Mouse (Mus musculus) naive thymus-derived CD4-positive, alpha-beta T cell, adult 2 months (primary cell): Measurements from ENCODE around the gene Krt15.

Experiments
- DNase-seq: peaks from one replicate; pipeline ENCODE4 v3.0.0-alpha.2; 2011; ENCODE audit warnings: low read depth

Gene Krt15

DNA sequence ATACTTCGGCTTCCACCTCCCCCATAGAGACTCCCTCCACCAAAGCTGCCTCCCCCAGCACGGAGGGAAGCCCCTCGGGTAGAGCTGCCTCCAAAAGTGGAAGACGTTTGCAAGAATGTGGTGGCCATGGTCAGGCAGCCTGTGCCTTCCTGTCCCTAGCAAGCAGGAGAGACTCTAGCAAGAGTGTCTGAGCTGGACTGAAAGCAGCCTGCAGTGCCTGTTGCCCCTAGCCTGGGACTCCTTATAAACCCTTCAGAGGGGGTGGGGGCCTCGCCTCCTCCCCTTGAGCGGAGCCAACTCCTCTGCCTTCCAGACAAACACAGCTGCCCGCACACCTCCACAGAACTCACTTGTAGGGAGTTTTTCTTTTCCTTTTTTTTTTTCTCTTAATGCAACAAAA is at the start of gene Krt15:
Gene Krt15 (minus strand): TSS at position 198 of the 400 bp plus-strand sequence.
- no peak for DNase-seq

DNA sequence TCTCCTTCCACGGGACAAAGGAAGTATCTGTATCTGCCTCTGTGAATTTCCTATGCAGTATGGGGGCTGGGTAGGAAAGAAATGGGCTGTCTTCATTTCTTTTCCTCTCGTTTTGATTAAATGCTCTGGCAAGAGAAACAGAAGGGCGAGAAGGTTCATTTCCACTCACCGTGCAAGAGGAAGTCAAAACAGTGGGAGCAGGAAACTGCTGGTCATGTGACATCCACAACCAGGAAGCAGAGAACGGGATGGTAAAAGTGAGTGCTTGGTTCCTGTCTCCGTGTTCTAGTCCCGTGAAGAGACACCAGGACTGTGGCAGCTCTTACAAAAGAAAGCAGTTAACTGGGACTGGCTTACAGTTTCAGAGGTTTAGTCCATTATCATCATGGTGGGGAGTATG is 46.0 kb upstream of the Krt15 start:
- DNase-seq = no peak

DNA sequence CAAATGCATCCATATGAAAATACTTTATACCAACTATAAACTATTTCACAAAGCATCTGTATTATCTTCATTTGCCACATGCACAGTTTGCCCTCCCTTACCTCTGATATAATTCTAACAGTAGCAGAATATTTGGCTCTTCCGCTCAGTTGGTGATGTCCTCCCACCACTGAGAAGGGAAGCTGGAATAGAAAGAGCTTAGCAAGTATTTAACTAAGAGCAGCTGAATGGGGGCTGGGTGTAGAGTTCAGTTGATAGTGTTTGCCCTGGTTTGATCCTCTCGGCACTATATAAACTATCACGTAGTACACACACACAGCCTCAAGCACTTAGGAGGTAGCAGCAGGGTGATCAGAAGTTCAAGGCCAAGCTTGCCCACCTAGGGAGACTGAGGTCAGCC is 43.5 kb upstream of the Krt15 start:
- DNase-seq = no peak

DNA sequence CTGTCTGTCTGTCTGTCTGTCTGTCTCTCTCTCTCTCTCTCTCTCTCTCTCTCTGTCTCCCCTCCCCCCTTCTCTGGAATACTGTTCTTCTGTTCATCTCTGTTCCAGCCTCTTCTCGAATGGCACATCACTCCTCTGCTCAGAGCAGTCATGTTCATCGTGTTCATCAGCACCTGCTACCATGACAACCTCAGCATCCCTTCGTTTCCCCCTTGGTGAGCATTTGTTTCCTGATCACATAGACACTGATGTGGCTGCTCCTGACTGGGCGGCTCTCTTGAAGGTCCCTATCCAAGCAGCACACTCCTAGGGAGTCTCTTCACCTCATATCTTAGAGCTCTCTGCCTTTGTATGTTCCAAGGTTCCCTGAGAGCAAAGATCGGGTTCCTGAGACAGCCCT is 42.6 kb upstream of the Krt15 start:
- no peak for DNase-seq

DNA sequence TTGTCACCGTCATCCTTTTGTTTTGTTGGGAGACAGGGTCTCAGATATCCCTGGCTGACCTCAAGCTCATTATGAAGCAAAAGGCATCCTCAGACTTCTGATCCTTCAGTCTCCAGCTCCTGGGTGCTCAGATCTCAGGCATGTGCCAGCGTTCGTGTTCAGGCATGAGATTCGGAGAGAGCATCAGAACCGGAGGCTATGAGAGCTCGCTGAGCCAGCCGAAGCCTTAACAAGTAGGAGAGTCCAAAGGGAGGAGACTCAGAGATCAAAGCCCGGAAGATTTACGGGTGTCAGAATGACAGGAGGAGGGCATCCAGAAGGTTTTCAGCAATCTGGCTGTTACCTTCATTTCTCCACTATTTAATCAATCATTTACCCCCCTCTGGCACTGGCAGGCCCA is 41.1 kb upstream of the Krt15 start:
- no peak for DNase-seq

DNA sequence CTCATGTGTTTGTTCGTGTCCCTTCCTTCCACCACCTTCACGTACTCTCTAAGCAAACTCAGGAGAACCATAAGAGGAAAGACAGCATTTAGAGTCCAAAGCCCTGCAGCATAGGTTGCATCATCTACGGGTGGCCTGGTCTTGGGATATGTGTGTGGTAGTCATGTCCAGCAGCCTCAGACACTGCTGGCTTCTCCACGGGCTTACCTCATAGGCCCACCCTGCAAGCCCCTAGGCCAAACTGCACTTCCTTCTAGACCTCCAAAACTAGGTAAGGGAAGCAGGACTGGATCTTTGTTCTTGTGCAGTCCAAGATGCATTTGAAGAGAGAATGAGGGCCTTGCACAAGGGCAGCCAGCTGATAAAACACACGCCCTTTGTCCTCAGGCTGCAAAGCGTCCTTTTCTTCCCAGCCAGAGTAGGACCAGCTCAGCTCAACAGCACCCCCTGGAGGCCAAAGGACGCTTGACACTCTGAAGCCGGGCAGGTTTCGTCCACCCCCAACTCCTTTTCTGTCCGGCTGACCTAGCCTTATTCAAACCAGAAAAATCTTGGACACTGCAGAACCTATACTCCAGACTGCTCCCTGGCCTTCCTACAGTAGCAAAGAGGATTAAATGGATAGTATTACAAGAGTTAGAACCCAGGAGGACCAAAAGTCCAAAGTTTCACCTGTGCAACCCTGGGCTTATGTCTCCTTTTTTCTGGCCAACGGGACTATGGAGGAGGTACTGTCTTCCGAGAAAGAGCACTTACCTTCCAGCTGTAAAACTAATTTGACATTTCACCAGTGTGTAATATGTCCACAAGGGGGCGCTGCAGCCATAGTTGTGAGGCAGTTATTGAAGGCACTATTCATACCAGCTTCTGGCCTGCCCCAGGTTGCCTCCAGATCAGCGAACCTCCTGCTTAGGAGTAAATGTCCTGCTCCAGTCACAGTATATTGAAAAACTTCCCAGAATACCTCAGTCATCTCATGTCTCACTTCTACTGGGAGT is 33.3 kb upstream of the Krt15 start:
- peak; percentile 50 for DNase-seq

DNA sequence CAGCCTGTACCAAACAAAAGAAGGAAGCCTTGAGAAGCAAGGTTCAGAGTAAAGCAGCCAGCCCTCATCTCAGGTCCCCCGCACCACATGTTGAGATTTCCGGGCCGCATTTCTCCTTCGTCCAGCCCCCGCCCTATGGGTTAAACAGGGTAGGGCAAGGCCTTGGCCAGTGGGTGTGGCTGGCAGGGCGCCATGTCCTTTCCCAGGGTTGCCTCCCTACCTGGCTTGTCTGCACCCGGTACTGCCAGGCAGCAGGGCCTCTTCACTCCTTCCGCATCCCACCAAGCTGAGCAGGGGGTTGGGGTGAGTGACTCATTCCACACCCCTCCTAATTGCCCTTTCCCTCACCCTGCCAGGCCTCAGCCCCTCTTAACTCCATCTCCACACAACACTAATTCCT is 32.3 kb upstream of the Krt15 start:
- DNase-seq = no peak

DNA sequence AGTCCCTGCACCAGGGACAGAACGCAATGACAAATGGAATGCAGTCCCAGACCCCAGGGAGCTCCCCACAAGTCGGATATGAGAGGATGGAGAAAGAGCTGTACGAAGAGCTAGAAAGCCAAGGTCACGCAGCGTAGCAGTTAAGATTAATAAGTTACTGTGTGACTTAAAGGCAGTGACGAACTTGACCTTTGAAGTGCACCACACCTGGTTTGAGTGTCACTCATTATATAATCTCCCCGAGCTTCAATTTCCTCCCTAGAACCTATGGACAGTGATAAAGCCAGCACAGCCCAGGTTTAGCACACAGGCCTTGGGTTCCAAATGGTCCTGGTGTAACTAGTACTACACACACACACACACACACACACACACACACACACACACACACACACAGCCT is 28.7 kb upstream of the Krt15 start:
- DNase-seq = no peak

DNA sequence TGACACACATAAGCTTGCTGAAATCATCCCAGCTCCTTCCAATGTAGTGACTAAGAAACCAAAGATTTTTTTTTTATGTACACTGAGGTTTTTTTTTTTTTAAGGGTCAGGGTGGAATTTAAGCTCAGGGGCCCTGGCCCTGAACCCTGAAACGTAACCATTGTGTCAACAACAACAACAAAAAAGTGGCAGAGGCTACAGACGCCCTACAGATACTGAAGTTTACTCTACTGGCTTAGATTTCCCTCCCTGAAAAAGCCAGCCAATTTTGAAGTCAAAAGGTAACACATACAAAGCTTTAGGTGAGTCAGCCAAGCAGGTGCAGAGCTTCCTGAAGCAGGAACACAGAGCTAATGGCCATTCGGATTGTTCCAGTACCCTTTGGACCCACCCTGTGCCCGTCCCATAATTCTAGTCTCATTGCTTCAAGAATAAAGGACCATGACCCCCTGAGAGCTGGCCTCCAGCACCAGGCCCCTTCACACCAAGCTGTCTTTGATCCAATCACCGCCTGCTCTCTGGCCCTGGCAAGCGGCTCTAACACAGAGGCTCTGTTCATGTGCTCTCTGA is 22.3 kb upstream of the Krt15 start:
- DNase-seq = no peak

DNA sequence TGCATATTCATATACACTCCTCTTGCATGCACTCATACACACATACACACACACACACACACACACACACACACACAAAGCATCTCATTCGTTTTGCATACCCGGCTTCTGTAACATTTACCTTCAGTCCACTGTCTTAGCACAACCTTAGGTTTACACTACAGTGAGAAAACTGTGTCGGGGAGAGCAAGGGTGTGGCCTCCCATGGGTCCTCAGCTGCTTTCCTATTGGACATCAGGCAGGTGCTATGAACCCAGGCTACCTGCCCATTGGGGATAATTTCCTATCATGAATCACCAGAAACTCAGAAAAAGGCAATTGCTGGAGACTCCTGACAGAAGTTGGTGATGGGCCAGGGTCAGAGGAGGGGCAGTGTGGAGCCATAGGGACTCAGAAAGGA is 21.6 kb upstream of the Krt15 start:
- no peak for DNase-seq

DNA sequence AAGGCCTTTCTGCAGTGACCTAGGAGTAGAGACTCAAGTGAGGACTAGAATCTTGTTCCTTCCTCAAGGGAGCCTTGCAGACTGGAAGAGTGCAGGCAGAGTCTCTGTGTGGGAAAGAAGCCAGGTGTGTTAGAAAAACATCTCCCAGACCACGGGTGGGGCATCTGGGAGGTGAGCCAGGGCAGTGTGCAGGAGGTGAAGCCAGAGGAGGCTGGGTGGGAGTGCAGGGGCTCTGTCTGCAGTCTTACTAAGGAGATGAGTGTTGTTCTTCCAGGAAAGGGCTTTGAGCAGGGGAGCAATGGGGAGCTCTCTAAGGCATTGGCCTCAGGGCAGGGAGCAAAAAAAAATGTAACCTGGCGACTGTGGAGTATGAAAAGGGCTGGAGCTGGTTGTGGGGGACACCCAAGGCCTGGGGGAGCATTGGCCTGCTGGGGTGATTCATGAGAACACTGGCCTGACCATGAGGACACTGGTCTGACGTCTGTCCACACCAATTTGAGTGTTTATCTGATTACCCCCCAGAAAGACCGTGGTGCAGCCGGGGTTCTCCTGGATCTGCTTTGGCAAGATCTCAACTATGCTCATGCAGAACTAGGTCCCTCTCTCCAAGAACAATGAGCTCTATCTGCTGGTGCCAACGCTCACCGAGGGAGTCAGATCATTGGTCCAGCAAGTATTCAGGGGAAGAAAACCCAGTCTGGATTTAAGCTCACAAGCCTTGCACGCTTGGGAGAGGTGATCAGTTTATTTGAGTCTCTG is 19.9 kb upstream of the Krt15 start:
- DNase-seq = no peak

DNA sequence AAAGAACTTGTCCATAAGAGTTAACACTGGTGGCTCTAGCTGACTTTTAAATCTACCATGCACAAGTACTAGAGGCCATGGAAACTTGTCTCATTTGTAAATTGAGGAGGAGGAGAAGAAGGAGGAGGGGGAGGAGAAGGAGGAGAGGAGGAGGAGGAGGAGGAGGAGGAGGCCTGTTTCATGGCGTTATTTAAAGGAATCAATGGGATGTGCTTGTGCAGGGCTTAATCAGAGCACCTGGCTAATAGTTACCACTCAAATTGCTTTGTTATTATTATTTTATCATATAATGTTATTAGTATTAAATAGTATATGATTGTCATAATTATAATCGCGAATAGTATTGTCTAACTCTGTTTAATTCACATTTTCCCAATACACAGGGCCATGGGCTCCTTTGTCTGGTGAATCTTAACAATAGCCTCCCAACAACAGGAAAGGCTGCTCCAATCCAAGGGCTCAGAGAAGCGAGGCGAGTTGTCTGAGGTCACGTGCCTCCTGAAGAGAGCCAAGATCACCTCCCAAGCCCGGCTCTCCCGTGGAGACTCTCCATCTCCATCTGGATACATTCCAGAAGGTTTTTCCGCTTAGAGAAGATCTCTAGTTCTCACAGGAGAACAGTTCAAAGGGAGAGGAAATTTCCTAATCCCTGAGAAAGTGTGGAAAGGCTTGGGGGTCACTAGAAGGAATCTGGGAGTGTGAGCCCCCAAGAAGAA is 13.0 kb upstream of the Krt15 start, which contains the start of gene Krt19:
Gene Krt19 (minus strand): TSS at position 51 of the 716 bp plus-strand sequence.
- no peak for DNase-seq

DNA sequence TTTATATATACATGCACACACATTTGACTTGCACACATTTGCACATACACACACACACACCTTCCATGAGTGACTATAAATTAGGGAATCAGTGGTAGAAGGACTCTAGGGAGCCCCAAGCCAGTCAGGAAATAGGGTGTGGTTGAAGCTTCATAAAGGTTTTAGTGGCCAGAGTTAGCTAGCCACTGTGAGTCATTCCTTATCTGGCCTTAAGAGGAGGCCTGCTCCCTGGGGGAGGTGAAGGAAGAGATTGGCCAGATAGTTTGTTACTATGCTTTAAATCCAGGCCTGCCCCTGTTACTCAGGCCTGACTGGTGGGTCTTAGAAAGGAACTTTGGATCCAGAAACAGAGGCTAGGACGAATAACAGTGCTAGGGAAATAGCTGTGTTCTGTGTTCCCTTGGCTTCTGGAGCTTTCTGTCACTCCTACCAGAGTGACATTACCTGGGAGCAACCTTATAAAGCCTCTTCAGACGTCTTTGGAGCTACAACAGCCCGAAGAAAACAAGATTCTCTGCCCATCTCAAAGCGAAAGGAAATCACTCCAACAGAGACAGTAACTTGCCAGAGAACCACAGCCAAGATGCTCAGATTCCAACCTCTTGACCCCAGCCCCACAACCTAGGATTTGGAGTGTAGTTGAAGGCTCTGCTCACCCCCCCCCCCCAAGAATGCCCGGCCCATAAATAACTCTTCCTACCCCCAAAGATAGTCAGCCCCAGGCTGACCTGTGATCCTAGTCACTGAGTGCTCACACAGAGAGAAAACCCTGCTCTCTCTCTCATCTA is 12.0 kb upstream of the Krt15 start:
- DNase-seq = no peak

DNA sequence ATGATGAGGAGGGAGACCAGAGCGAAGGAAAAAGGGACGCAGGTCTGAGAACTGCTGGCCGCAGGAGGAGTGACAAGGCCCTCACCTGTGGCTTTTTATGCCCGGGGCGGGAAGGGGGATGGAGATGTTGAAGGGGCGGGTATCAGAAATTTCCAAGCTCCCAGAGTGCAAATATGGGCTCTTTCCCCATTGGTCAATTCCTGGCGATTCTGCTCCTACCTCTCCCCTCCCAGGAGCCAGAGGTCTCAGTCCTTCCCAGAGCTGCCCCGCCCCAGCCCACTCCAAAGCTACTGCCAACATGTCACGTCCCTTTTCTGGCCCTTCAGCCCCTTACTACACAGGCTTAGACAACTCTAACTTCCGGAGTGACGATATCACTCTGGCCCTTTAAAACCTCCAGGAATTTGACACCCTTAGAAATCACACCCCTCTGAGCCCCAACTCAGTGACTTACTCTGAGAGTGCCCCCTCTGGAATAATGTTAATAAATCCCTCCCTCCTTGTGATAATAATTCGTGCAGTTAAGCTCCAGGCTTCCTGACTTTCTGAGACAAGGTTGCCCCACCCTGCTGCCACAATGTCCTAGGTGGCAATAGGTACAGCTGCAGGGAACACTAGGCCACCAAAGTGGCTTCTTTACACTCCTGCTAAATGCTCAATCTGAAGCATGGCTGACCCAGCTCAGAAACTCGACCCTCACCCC is 10.3 kb upstream of the Krt15 start:
- no peak for DNase-seq

DNA sequence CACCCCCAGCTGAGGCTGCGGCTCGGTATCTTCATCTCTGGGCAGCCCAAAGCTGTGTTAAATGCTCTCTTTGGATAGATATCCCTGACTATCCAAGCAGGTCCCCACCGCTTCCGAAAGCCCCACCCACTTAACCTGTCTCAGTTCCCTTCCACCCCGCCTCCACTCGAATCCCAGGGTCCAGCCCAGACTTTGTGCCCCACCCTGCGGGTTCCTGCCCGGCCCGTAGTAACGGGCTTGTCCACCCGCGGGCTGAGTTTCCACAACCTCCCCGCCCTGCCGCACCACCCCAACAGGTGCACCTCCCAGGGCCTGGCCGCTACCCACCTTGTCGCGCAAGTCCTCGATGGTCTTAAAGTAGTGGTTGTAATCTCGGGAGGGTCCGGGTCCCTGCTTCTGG is 9.4 kb upstream of the Krt15 start:
- DNase-seq = no peak

DNA sequence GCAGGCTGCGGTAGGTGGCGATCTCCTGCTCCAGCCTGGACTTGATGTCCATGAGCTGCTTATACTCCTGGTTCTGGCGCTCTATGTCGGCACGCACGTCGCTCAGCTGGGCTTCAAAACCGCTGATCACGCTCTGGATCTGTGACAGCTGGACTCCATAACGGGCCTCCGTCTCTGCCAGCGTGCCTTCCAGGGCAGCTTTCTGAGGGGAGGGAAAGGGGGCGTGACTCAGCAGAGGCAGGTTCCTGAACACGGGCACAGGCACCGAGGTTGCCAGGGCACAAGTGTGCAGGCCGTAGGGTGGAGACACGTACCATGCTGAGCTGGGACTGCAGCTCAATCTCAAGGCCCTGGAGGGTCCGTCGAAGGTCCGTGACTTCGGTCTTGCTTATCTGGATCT is 5.2 kb upstream of the Krt15 start:
- no peak for DNase-seq

DNA sequence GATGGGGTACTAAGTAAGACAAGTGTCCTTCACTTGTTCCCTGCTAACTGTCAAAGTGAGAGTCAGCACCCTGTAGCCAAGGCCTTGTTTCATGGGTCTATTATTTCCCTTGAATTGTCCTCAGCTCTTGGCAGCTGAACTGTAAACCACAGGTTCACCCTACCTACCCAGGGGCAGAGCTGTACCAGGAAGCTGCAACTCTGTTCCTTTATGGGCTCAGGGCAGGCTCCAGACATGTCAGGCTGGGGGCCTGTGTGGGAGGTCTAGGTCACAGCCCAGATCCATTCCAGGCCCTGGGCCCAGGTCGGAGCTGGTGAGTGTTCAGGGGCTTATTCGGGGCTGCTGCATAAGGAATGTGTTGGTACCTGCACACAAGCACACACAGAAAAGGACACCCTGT is 3.7 kb upstream of the Krt15 start:
- no peak for DNase-seq

DNA sequence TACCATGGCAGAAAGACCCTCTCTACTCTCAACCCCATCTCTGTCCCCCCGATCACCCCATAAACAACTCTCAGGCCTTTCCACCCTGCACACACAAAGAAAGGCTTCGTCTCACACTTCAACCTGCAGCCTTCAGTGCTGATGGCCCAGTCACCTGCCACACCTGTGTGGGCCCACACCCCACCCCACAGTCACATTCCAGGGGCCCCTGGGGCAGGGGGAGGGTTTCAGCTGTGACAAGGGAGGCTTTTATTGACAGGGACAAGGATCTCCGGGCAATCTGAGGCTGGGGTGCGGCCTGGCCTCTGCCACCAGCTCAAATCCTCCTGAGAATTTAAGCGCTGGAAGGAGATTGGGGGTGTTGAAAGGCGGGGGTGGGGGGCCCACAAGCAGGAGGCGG is 3.1 kb upstream of the Krt15 start:
- no peak for DNase-seq

DNA sequence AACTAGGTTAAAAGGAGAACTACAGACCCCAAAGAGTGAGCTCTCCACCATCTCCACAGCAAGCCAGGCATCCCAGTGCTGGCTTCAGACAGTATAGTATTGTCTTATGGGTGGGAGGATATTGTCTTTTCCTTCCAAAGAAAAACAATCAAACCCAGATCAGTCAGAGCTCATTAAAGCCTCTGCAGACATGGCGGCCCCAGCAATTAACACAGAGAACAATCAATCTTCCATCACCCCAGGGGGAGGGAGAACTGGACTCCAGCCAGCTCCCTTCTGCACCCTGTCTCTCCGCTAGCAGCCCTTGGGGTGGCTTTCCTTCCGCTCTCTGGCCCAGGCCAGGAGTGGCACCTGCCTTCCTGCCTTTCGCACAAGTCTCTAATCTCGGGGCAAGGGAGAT is 2.0 kb upstream of the Krt15 start:
- DNase-seq = no peak

DNA sequence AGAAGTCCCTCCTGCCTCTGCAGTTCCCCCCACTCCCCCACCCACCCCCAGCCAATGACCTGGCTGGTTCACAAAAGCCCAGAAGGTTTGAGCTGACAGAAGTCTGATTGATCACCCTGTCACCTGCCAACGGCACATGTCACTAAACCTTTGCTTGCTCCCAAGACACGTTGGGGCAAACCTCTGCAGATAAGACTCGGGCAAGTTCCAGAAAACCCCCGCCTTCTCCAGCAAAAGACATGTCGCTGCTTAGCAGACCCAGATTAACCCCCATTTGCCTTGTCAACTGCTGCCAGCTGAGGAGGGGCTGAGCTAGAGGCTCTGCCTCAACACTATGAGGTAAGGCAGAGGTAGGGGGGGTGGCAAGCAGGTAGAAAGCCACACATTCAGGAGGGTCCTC is 831 bp upstream of the Krt15 start:
- DNase-seq = no peak

DNA sequence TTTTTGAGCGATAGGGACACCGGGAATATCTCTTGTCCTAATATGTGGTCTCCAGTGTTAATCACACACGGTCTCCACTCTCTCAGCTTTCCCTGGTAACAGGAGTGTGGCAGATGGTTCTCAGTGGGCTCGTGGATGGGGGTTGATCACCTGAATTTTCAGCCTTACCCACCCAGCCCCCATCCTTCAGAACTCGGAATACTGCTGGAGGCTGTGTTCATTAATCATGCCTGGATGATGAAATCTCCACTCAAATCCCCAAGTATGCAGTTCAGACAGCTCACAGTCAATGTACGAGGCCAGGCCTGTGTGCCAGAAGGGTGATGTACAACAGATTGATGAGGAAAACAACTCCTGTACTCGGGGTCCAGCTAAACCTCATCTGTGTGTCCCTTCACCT is 10.8 kb downstream of the Krt15 start:
- no peak for DNase-seq
